Mouse (Mus musculus): ENCODE data around the gene Phf21a. TPM values are rescaled to one million over a fixed set of nuclear protein-coding genes. Genes with fewer than 3 reads are reported as not detected.
A peak's percentile ranks its signal among the peaks of the same experiment; 100 is the strongest.
"Not testable (repeated sequence)": the region's sequence is repeated elsewhere in the genome, so short reads cannot be mapped to it uniquely, and the experiment has no call there.

The Phf21a gene
- polyA plus RNA-seq, 1 experiment from 2014 or later = 44.1 TPM

DNA sequence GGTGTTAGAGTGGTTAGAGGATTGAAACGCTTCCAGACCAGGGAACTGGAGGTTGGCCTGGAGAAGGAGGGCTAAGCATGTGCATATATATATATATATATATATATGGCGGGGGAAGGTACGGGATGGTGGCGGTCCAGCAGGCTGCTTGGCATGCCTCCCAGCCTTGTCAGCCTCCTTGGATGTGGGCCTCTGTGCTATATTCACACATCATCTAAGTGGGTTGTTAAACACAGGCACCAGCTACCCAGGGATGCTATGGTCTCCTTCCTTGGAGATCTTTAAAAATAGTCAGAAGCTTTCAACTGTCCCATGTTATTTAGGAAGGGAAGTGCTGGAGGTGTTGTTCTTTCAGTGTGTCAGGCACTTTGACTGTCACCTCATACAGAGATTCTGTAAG is 3.1 kb upstream of the Phf21a start:
- Histone ChIP-seq H3K9me3 (no peaks in the 10 kb centered on the region), H3K27me3 (no peaks in the 10 kb centered on the region), H3K4me2 (no peak overlapping the region), H3K4me1 (no peaks in the 10 kb centered on the region), H3K36me3 (replicated peaks) (no peaks in the 10 kb centered on the region), H3K9ac (no peak overlapping the region), H3K27ac (no peak overlapping the region), H3K4me3 (replicated peaks) (no peak overlapping the region)
- ATAC-seq (ENCODE audit: low FRiP score) = no peak
- WGBS = 87% methylated on average over 4 of the region's 4 CpGs

DNA sequence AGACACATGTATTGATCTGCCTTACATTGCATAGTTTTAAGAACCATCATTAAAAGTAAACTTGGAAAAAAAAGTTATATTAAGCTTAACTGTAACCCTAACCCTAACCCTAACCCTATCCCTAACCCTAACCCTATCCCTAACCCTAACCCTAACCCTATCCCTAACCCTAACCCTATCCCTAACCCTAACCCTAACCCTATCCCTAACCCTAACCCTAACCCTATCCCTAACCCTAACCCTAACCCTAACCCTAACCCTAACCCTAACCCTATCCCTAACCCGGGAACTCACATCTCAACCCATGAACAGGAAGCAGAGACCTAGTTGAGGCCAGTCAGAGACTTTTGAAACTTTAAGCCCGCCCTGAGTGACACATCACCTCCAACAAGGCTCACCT is 586 bp downstream of the Phf21a start:
- H3K27me3 ChIP-seq; H3K4me1 ChIP-seq; H3K4me2 ChIP-seq; H3K27ac ChIP-seq; ATAC-seq (ENCODE audit: low FRiP score); H3K9ac ChIP-seq; H3K36me3 ChIP-seq (replicated peaks); H3K9me3 ChIP-seq; H3K4me3 ChIP-seq (replicated peaks): not testable (repeated sequence)
- 87% methylated on average over 2 of the region's 2 CpGs for WGBS

DNA sequence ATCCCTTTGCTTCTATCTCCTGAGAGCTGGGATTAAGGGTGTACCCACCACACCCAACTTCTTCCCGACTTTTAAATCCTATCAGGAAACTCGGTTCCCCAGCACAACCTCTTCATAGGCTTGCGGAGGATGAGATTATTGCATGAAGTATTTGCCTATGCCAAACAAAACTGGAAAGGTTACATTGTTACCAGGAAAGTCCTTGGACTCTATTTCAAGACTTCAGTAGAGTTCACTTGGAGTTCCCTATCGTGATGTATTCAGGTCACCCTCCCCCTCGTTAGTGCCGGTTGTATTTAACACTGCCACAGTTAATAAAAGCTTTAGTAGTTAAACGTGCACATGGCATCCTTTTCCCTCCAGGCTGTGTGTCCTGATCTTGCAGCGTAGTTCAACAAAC is 1.2 kb downstream of the Phf21a start:
- Histone ChIP-seq H3K9me3 (no peaks in the 10 kb centered on the region), H3K9ac (no peak overlapping the region), H3K36me3 (replicated peaks) (no peaks in the 10 kb centered on the region), H3K4me3 (replicated peaks) (no peak overlapping the region), H3K27ac (no peak overlapping the region), H3K4me2 (no peak overlapping the region), H3K4me1 (no peaks in the 10 kb centered on the region), H3K27me3 (no peaks in the 10 kb centered on the region)
- no peak for ATAC-seq (ENCODE audit: low FRiP score)
- WGBS = 49% methylated on average over 8 of the region's 8 CpGs

DNA sequence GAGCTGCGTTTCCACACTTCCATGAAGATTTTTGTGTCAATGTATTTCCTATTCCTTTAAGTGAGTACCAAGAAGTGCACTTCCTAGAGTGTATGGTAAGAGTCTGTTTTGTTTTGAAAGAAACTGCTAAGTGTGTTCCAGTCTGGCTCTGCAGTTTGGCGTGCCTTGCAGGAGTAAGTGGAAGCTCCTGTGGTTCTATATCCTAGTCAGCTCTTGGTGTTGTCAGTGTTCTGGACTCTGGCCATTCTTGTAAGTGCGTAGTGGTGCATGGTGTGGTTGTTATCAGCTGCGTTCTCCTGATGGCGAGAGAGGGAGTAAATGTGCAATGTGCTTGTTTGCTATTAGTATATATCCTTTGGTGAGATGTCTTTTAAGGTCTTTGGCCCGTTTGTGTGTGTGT is 7.9 kb downstream of the Phf21a start:
- no peak for ATAC-seq (ENCODE audit: low FRiP score)
- no peak overlapping the region for H3K4me2 ChIP-seq
- H3K9me3 ChIP-seq = 0 out of 2 replicates have a peak, but pooled peaks cover 1% of the 10 kb centered on the region
- no peaks in the 10 kb centered on the region for H3K27me3 ChIP-seq
- H3K36me3 ChIP-seq (replicated peaks) = no peaks in the 10 kb centered on the region
- H3K4me1 ChIP-seq = no peaks in the 10 kb centered on the region
- no peak overlapping the region for H3K27ac ChIP-seq
- H3K4me3 ChIP-seq (replicated peaks) = no peak overlapping the region
- H3K9ac ChIP-seq = no peak overlapping the region
- WGBS = 87% methylated on average over 6 of the region's 6 CpGs

DNA sequence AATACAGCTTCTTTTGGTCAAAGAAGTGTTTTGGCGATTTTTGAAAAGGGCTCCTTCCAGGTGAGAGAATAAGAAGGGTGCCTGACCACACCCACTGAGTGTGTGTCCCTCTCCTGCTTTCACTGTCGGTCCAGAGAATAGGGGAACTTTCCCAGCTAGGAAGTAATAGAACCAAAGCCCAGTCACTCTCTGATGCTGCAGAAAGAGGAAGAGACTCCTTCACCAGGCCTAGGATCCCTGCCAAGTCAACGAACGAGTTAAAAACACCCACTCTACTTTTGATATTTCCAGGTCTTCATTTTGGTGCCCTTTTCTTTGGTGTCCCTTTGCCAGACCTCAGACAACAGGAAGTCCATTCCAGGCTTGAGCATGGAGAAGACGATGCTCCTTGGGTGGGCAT is 31.6 kb downstream of the Phf21a start:
- ATAC-seq (ENCODE audit: low FRiP score) = no peak
- H3K27me3 ChIP-seq = no peaks in the 10 kb centered on the region
- H3K4me2 ChIP-seq = no peak overlapping the region
- no peaks in the 10 kb centered on the region for H3K9me3 ChIP-seq
- H3K9ac ChIP-seq = no peak overlapping the region
- H3K36me3 ChIP-seq (replicated peaks) = no peaks in the 10 kb centered on the region
- H3K4me1 ChIP-seq = no peaks in the 10 kb centered on the region
- 83% methylated on average over 5 of the region's 5 CpGs for WGBS
- no peak overlapping the region for H3K27ac ChIP-seq
- H3K4me3 ChIP-seq (replicated peaks) = no peak overlapping the region

DNA sequence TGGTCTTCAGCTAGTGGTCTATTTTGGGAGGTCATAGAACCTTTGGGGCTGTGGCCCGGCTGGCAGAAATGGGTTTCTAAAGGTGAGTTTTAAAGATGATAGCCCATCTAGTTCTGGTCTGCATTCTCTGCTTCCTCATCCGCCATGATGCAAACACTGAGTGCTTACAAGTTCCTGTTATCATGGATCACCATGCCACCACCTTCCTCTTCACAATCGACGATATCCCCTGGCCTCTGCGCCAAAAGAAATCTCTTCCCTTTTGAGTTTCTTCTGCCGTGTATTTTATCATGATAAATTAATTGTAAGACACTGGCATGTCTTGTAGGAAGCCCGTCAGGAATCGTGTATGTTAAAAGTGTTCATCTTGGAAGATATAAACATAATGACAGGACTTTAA is 32.4 kb downstream of the Phf21a start:
- WGBS = 94% methylated on average over 8 of the region's 8 CpGs
- ATAC-seq (ENCODE audit: low FRiP score) = no peak
- H3K9ac ChIP-seq = no peak overlapping the region

DNA sequence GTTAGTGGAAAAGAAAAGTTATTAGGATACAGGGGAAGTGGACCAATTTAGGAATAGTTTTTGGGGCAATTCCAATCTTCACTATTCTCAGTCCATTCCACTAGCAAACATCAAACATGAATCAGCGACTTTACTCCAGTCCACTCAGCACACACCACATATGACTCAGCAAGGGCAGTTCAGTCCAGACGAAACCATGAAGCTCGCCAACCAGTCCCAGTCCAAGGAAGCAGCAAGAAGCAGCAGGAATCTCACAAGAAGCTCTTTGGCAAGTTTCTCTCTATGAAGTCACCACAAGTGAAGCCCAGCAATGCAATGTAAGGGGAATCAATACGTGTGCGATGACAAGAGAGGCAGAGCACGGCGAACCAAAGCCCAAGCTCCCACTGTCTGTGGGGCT is 37.2 kb downstream of the Phf21a start:
- no peak for ATAC-seq (ENCODE audit: low FRiP score)
- 95% methylated on average over 7 of the region's 7 CpGs for WGBS
- Histone ChIP-seq H3K4me2 (no peak overlapping the region), H3K4me1 (no peaks in the 10 kb centered on the region), H3K27me3 (no peaks in the 10 kb centered on the region), H3K9me3 (no peaks in the 10 kb centered on the region), H3K4me3 (replicated peaks) (no peak overlapping the region), H3K36me3 (replicated peaks) (no peaks in the 10 kb centered on the region), H3K27ac (no peak overlapping the region), H3K9ac (no peak overlapping the region)

More for the DNA sequence above, 32.4 kb downstream of the Phf21a start:
- no peaks in the 10 kb centered on the region for H3K4me1 ChIP-seq
- H3K27me3 ChIP-seq = no peaks in the 10 kb centered on the region
- no peak overlapping the region for H3K4me3 ChIP-seq (replicated peaks)
- no peaks in the 10 kb centered on the region for H3K36me3 ChIP-seq (replicated peaks)
- H3K4me2 ChIP-seq = no peak overlapping the region
- H3K27ac ChIP-seq = no peak overlapping the region
- H3K9me3 ChIP-seq = no peaks in the 10 kb centered on the region

DNA sequence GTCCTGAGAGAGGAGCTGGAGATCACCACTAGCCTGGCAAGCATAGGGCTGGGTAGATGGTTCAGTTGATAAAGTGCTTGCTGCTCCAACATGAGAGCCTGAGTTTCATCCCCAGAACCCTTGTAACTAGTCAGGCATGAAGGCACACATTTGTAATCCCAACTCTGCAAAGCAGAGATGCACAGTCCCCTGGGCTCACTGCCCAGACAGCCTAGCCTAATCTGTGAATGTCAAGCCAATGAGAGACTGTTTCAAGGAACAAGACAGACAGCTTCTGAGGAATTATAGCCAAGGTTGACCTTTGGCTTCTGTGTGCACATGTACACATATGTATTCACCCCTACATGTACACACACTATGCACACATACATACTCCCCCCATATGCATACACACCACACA is 45.8 kb downstream of the Phf21a start:
- Histone ChIP-seq H3K27me3 (no peaks in the 10 kb centered on the region; the same call in 1 of the 2 replicates), H3K4me1 (peaks cover 10% of the 10 kb centered on the region), H3K9ac (no peak overlapping the region), H3K36me3 (replicated peaks) (no peaks in the 10 kb centered on the region), H3K27ac (no peak overlapping the region), H3K4me3 (replicated peaks) (no peak overlapping the region), H3K4me2 (no peak overlapping the region), H3K9me3 (no peaks in the 10 kb centered on the region)
- no peak for ATAC-seq (ENCODE audit: low FRiP score)

DNA sequence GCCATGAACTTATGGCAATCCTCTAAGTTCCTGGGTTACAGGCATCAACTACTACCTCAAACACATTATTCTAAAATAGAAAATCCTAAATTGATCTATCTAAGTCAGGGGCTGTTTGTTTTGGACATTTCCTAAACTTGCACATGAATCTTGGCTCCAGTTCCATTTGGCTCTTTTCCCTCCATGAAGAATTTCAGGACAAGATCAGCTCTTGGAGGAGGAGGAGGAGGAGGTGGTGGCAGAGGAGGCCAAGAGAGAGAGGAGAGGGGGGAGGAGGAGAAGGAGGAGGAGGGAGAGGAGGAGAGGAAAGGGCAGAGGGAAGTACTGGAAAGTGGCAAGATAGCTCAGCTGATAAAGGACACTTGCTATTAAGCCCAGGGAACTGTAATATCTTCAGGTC is 46.4 kb downstream of the Phf21a start:
- H3K27me3 ChIP-seq = no peaks in the 10 kb centered on the region; the same call in 1 of the 2 replicates
- H3K9me3 ChIP-seq = no peaks in the 10 kb centered on the region
- peaks cover 10% of the 10 kb centered on the region for H3K4me1 ChIP-seq
- no peak overlapping the region for H3K9ac ChIP-seq
- H3K27ac ChIP-seq = no peak overlapping the region
- no peaks in the 10 kb centered on the region for H3K36me3 ChIP-seq (replicated peaks)
- no peak overlapping the region for H3K4me2 ChIP-seq
- H3K4me3 ChIP-seq (replicated peaks) = no peak overlapping the region
- ATAC-seq (ENCODE audit: low FRiP score) = no peak

DNA sequence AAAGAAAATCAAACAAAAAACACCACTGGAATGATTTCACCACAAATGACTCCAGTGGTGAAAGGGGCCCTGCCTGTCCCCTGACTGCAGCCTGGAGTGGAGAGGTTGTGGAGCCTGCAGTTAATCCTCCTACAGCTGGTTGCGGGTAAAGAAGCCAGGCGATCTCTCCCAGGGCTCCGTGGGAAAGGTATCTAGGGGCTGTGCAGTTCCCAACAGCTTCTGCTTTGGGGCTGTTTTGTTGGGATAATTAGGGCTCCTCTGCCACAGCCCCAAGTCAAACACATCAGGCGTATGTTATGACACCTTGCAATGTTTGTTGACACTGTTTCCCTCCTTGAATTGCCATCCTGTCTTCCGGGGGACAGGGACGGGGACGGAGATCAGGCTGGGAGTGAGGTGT is 47.5 kb downstream of the Phf21a start:
- no peak overlapping the region for H3K4me3 ChIP-seq (replicated peaks)
- H3K9ac ChIP-seq = no peak overlapping the region
- no peaks in the 10 kb centered on the region for H3K9me3 ChIP-seq
- H3K27ac ChIP-seq = no peak overlapping the region
- peak overlapping the region; percentile 41 for H3K4me2 ChIP-seq
- no peaks in the 10 kb centered on the region; the same call in 1 of the 2 replicates for H3K27me3 ChIP-seq
- H3K36me3 ChIP-seq (replicated peaks) = no peaks in the 10 kb centered on the region
- H3K4me1 ChIP-seq = peaks cover 10% of the 10 kb centered on the region
- 8% methylated on average over 7 of the region's 7 CpGs for WGBS
- no peak for ATAC-seq (ENCODE audit: low FRiP score)

DNA sequence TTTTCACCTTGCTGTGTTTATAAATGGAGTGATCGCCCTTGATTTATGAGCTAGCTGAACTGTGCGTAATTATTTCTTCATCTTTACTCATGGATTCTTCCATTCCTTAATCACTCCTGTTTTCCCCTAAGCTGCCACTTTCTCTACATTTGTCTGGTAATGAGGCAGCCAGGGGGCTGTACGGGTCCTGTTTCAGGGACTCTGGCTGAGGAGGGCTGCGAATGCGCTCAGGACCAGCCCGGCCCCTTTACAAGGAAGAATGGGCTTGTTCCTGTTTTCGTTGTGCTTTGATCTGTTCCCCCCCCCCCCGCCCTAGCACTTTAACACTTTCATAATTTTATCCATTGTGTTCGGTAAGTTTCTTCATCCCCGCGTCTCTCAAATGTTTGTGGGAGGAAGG is 48.2 kb downstream of the Phf21a start:
- no peaks in the 10 kb centered on the region; the same call in 1 of the 2 replicates for H3K27me3 ChIP-seq
- no peak overlapping the region for H3K27ac ChIP-seq
- H3K36me3 ChIP-seq (replicated peaks) = no peaks in the 10 kb centered on the region
- H3K9me3 ChIP-seq = no peaks in the 10 kb centered on the region
- no peak overlapping the region for H3K4me3 ChIP-seq (replicated peaks)
- peak overlapping the region; percentile 41 for H3K4me2 ChIP-seq
- no peak for ATAC-seq (ENCODE audit: low FRiP score)
- no peak overlapping the region for H3K9ac ChIP-seq
- peaks cover 10% of the 10 kb centered on the region for H3K4me1 ChIP-seq
- WGBS = 14% methylated on average over 11 of the region's 11 CpGs

DNA sequence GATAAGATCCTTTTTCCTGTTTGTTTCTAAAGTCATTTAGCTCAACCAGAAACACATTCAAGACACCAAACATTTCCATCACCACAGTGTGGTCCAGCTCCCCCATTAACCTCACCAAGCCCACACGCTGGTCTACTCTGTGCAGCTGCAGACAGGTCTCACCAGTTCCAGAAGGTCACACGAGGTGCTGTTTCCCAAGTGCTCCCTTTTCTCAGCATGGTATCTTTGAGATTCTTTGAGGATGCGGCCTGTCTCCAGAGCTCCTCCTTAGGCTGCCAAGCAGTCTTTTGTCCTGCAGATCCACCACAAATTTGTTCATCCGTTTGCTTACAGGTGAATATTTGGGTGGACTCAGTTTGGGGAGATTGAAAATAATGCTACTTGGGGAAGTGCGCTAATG is 51.0 kb downstream of the Phf21a start:
- Histone ChIP-seq H3K27me3 (no peaks in the 10 kb centered on the region; the same call in 1 of the 2 replicates), H3K4me3 (replicated peaks) (no peak overlapping the region), H3K9ac (no peak overlapping the region), H3K36me3 (replicated peaks) (no peaks in the 10 kb centered on the region), H3K9me3 (no peaks in the 10 kb centered on the region), H3K27ac (no peak overlapping the region), H3K4me1 (peaks cover 10% of the 10 kb centered on the region), H3K4me2 (no peak overlapping the region)
- WGBS = 34% methylated on average over 5 of the region's 5 CpGs
- ATAC-seq (ENCODE audit: low FRiP score) = no peak

DNA sequence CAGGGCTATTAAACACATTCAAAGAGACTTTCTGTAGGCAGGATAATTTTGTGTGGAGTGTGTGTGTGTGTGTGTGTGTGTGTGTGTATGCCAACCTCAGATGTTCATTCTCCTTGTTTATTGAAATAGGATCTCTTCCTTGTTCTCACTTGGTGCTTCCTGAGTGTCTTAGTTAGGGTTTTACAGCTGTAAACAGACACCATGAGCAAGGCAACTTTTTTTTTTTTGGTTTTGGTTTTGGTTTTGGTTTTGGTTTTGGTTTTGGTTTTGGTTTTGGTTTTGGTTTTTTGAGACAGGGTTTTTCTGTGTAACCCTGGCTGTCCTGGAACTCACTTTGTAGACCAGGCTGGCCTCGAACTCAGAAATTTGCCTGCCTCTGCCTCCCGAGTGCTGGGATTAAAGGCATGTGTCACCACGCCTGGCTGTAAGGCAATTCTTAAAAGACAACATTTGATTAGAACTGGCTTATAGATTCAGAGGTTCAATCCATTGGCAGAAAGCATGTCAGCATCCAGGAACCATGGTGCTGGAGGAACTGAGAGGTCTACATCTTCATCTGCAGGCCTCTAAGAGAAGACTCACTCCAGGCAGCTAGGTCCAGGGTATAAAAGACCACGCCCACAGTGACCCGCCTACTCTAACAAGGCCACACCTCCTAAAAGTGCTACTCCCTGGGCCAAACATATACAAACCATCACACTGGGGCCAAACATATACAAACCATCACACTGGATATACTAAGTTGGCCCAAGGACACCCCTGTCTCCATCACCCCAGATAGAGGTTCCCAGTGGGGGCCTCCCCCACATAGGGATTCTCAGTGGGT is 55.2 kb downstream of the Phf21a start:
- H3K4me2 ChIP-seq; H3K9ac ChIP-seq; ATAC-seq (ENCODE audit: low FRiP score); H3K4me3 ChIP-seq (replicated peaks); H3K9me3 ChIP-seq; H3K36me3 ChIP-seq (replicated peaks); H3K27me3 ChIP-seq; H3K4me1 ChIP-seq; H3K27ac ChIP-seq: not testable (repeated sequence)
- 80% methylated on average over 5 of the region's 5 CpGs for WGBS
